Mouse (Mus musculus) lung, postnatal 25 days (tissue): ENCODE measurements around the gene Padi2.

Experiments
- DNase-seq: peaks from one replicate; pipeline ENCODE4 v3.0.0; 2022; ENCODE audit warnings: low spot score

Padi2 gene

GRCm38 (mm10) chr4:140988706-140989290 lies 82.7 kb downstream of the Padi2 start:
- DNase-seq, result peak; percentile 54

- no peak for DNase-seq
These were observed 83.3 kb downstream of the Padi2 start for GRCm38 (mm10) chr4:140989447-140989846.

- no peak for DNase-seq
These were observed 86.1 kb downstream of the Padi2 start for GRCm38 (mm10) chr4:140992215-140992614.

- DNase-seq, result no peak
These were observed 87.7 kb downstream of the Padi2 start for GRCm38 (mm10) chr4:140993846-140994245.

GRCm38 (mm10) chr4:140995811-140996210 lies 89.7 kb downstream of the Padi2 start:
- no peak for DNase-seq

GRCm38 (mm10) chr4:140996812-140997211 lies 90.7 kb downstream of the Padi2 start:
- DNase-seq, result no peak
